Mouse (Mus musculus): ENCODE data around the gene Tmem102.

The Tmem102 gene

DNA sequence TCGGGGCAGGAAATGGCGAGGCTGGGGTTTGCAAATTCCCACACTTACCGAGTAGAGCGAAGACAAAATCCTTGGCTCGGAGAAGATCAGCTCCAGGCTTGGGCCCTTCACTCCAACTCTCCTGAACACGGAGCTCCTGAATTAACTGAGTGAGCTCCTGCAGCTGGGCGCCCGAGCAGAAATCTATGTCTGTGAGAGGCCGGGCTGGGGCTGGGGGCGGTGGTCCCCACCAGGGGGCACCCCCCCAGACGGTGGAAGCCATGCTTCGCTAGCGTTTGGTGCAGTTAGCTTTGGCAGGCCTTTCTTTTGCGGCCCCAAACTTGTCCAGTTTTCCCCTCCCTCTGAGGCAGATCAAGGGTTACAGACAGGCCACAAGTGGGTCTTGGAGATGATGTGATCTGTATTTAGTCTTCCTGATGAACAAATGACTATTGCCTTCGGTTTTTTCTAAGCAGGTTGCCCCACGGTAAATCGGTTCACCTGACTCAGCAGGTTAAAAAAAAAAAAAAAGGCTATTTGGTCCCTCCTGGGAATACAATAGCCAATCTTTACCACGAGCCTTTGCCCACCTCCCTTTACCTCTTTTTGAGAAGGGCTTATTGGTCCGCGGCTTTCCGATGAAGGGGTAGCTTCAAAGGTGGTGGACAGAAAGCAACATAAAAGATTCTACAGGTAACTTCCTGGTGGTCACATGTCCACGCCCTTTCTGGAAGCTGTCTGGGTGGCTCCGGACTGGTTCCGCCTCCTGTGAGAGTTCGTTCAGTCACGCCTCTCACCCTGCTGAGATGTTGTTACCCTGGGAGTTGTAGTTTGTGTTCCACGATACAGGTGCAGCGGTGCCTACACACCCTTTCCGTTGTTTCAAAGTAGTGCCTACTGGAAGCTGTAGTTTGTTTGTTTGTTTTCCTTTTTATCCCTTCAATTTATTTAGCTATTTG, at the start of gene Tmem102:
Tmem102 (minus strand) TSS at position 653 of the 938 bp plus-strand sequence.
- no peak for DNase-seq

DNA sequence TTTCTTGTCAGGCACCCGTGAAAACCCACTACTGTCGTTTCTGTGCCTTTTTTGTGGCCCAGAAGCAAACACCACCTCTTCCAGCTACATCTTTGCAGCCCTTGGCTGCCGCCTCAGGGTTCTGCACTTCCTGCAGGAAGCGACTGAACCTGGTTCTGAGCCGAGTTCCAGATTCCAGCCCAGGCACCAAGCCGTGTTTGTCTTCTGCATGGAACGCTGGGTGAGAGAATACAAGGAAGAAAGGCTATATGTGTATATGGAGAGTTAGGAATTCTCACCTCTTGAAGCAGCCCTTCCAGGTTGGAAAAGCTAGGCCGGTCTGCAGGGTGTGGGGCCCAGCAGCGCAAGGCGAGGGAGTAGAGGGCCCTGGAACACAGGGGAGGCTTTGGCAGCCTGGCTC, 49.3 kb upstream of the Tmem102 start:
- DNase-seq = no peak

- DNase-seq = no peak
Observed at GRCm38 (mm10) chr11:69853994-69854393, 48.6 kb upstream of the Tmem102 start.

DNA sequence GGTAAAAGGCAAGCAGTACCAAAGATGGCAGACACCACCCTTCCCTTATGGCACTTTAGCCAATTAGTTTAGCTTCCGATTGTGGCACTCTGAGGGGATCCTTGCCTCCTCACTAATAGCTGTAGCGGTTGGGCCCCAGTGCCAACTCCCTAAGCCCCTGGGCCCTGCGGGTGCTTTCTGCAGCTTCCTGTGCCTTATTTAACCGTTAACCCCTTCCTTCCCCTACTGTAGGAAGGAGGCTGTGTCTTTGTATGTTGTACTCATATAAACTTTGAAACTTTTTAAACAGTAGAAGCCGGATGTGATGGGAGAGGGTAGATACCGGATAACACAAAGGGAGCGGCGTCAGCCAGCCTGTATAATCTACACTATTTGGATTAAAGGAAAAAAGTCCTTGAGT, 45.3 kb upstream of the Tmem102 start:
- DNase-seq = no peak

DNA sequence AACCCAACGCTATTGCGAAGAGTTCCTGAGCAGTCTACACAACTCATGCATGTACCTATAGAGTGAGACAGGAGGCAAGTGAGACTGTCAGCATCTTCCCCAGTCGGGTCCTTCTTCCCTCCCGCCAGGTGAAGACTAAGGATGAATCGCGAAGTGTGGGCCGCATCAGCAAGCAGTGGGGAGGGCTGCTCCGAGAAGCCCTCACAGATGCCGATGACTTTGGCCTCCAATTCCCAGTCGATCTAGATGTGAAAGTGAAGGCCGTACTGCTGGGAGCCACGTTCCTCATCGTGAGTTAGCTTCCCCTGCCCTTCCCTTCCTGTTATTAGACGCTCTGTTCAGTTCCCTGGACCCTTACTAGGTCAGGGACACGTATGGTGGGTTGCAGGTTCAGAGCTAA, 44.5 kb upstream of the Tmem102 start:
- no peak for DNase-seq

DNA sequence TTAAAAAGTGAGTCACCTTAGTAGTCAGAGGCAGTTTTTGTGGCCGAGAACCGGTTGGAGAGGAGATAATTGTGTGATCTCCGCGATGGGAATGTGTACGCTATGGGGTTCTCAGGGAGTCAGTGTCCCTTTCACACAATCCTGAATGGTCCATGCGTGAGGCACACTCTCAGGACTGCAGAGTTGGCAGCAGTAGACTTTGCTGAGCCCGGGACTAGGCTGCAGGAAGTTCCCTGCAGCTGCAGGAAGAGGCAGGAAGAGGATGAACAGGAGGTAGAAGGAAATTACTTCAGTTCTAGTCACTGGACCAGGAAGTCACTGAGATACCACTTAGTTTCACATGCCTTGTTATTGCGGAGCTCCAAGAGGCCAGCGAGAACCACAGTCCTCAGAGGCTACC, 43.7 kb upstream of the Tmem102 start:
- DNase-seq = no peak

DNA sequence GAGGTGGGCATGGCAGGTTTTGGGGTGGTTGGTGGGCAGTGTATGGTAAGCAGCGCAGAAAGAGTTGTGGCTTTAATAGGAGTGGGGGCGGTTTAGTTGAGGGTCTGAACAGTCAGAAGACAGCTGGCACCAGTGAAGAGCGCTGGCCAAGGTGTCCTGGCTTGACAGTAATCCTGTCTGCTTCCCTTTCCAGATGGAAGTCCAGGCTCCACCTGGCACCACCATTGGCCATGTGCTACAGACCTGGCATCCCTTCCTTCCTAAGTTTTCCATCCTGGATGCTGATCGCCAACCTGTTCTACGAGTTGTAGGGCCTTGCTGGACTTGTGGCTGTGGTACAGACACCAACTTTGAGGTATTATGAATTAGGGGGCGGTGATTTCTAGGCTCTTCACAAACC, 42.6 kb upstream of the Tmem102 start:
- peak; percentile 83 to 84 for DNase-seq

GRCm38 (mm10) chr11:69846738-69847688, 41.6 kb upstream of the Tmem102 start:
- peak; percentile 45 to 48 for DNase-seq

DNA sequence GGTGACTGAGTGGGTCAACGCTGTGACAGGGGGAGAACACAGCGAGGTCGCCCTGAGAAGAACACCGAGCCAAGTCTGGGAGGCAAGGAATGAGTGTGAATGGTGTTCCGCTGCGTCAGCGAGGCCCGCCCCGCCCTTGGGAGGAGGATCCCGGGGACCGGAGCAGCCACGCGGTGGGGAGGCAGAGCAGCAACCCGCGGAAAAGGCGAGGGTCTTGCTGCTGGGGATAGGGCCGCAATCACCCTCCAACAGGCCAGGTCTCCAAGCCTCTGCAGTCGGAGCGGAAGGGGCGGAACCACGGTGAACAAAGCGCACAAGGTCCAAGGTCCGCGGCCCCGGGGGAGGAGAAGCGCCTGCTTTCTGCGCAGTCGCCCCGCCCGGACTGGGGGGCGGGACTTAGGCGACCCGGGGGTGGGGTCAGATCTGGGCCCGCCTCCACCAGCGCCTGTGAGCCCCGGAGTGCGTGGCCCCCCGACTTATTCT, 40.8 kb upstream of the Tmem102 start, which contains the start of gene Plscr3:
Plscr3 (plus strand) TSS at position 179 of the 483 bp plus-strand sequence.
- peak; percentile 94 for DNase-seq

DNA sequence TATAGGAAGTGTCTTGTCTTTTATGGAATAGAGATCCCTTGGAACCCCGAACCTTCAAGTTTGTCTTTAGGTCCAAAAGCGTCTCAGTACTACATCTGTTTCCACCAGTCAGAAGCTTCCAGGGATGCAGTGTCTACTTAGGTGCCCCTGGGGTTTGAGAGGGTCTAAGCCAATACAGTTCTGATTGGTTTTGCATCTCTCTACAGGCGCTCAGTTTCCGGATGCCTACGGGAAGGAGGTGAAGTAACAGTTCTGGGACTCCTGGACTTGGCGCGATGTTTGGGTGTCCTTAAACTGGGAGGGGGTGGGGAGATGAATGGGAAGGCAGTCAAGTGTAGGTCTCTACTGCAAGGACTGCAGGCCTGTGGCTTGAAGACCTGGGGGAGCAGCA, 33.3 kb upstream of the Tmem102 start:
- DNase-seq = no peak

DNA sequence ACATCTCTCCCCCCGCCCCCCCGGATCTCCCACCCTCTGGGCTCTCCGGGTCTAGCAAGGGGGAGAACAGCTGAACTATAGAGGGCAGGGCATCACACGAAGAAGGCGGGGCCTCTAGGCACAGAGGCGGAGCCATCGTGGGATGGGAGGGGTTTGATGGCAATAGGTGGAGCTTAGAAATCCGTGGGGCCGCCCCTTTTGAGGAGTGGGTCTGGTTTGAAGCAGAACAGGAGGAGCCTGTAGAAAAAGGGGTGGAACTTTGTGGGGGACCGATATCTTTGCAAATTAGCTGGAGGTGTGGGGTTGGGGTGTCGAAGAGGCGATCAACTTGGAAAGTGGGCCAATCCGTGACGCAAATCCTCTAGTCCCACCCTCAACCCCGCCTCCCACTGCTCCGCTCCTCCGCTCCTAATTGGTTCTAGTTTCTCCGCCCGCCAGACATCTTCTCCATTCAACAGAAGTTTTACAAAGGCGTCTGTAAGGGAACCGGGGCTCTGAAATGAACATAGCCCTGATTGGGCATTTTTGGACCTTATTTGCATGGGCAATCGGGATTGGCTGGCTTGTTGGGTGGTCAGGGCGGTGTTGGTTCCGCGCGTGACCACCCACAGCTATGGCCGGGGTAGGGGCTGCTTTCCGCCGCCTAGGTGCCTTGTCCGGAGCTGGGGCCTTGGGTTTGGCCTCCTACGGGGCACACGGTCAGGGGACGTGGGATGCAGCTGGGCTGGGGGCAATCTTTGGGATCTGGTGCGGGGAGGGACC, 32.7 kb upstream of the Tmem102 start, which contains the start of gene Tmem256:
Tmem256 (plus strand) TSS at position 563 of the 762 bp plus-strand sequence.
- peak; percentile 97 to 98 for DNase-seq

DNA sequence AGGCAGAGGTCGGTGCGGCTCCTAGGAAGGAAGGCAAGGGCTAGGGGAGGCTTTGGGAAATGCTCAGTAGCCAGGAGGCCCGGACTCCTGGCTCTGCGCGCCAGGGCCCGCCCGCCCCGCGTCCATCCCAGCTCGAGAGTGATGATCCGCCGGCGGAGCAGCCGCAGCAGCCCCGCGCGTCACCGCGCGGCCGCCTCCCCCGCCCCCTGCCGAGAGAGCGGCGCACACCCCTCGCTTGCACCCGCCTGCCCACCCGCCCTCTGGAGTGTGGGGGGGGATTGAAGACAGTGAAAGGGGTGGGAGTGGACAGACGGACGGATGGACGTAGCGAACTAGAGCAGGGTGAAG, 32.2 kb upstream of the Tmem102 start, which contains the start of gene Nlgn2:
Nlgn2 (minus strand) TSS at position 181 of the 348 bp plus-strand sequence.
- peak; percentile 91 to 93 for DNase-seq

GRCm38 (mm10) chr11:69836703-69837576, 31.5 kb upstream of the Tmem102 start:
- DNase-seq = peak; percentile 70 to 72

- DNase-seq = peak in 1 of 2 experiments; percentile 48
Observed at GRCm38 (mm10) chr11:69835966-69836335, 30.5 kb upstream of the Tmem102 start.

DNA sequence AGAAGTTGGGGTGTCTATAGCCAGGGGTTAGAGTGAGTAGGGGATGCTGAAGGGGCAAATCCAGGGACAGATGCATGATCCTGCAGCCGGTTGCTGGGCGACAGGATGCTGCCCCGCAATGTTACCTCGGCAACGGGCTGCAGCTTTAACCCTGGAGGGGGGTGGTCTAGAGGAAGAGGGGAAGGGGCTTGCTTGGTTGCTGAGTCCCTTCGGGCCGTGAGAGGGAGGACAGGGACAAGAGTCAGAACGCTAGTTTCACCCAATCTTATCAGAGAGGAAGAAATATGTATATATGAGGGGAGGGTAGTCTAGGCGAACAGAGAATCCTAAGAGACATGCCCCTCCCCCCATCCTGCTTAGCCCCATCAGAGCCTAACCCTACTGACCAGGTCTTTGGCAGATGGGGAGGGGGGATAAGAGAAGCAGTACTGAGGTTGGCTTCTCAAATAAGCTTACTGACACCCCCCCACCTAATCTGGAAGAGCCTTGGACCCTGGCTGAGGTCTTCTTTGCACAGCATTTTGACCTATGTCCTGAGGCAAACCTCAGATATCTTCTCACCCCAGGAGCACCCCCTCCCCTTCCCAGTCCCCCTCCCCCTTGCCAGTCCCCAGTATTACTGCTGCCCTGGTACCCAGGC, 30.0 kb upstream of the Tmem102 start:
- peak in 1 of 2 experiments; percentile 37 for DNase-seq

DNA sequence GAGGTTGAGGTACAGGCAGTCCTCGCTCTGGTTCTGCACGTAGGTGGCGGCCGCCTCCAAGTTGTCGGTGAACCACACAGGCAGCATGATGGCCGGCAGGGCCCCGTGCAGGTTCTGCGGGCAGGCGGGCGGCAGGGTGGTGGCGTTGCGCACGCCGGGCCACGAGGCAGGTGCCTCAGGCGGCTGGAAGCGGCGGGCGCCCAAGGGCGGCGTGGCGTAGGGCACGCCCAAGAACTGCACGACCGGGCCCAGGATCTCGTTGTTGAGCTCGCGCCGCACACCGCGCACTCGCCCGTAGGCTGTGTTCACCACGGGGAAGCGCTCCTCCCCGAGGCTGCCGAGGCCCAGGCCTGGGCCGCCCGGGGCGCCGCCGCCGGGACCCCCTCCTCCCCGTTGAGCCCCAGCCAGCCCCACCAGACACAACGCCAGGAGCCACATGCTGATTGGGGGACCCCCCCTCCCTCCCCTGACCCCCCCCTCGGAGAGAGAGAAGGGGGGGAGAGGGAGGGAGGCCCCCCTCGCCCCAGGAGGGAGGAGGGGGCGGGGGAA, 28.7 kb upstream of the Tmem102 start:
- peak in 1 of 2 experiments; percentile 36 for DNase-seq

DNA sequence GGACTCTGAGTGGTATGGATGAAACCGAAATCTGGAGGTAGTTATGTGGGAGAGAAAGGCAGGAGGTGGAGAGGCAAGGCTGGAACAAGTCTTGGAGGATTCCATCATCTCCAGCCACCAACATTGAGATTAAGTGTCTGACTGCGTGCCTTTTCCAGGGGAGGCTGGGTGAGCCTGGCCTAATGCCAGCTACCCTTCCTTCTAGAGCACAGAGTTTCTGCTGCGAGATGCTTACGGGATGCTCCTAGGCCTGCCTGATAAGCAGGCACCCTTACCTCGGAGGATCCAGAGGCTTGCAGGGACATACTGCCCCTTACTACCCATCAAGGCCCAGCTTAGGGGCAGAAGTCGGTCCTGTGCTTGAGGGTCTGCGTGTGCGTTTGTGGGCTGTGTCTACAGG, 28.1 kb upstream of the Tmem102 start:
- peak in 1 of 2 experiments; percentile 32 for DNase-seq

GRCm38 (mm10) chr11:69828832-69829231, 23.4 kb upstream of the Tmem102 start:
- peak in 1 of 2 experiments; percentile 57 for DNase-seq

GRCm38 (mm10) chr11:69823456-69823855, 18.0 kb upstream of the Tmem102 start:
- DNase-seq = peak in 1 of 2 experiments; percentile 46

DNA sequence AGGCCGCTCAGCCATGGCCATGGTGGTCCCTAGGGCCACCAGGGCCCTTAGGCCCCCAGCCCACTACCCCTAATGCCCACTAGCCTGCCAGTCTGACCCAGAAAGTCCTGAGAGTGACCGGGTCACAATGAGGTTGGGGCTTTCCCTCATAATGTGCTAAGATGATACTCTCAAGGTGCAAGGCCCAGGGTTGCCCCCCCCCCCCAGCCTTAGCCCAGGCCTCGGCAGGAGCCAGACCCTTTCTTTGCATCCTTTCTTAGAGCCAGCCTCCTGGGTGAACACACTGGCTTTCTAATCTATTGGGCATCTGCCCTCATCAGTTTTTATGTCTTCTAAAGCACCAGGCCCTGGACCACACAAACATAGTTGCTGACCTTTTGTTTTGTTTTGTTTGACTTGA, 16.7 kb upstream of the Tmem102 start, which contains the start of gene Spem1:
Spem1 (minus strand) TSS at position 101 of the 400 bp plus-strand sequence.
- no peak for DNase-seq
